Mouse (Mus musculus): ENCODE results near the gene Magi1.

DNA sequence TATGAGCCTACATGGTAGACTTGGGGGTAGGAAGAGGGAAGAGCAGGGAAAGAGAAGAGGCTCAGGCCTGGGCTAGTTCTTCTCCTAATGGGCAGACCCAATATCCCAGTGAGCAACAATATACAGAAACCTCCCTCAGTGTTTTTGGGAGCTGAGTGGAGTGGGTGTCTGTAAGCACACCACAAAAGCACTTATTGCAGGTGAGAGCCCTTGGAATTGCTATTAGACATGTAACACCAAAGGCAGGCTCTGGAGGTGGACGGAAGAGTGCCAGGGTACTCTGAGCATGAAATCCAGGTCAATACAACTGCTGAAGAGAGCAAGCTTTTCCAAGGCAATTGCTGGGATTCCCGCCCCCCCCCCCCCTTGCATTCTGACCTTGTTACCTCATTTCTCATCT, 388.0 kb downstream of the Magi1 start:
- TF ChIP-seq POLR2A (IDR thresholded peaks at IDR 0.05; ENCODE audit: extremely low read depth, insufficient read depth, low read length) (no peak), CTCF (IDR thresholded peaks at IDR 0.05; ENCODE audit: low read depth, low read length) (no peak)
